Mouse (Mus musculus) midbrain, embryonic 13.5 days (tissue): Measurements from ENCODE around the gene Brca1. TPM values are rescaled to one million over a fixed set of nuclear protein-coding genes. Genes with fewer than 3 reads are reported as not detected.
"Not testable (repeated sequence)": the region's sequence is repeated elsewhere in the genome, so short reads cannot be mapped to it uniquely, and the experiment has no call there.

ENCODE experiments used
- ATAC-seq: fragments of 200-750 bp; cut with Nextera tagmentation; 2 replicates; pipeline ENCODE4 v1.8.0; 2017; ENCODE audit warnings: mild to moderate bottlenecking, moderate TSS enrichment, moderate library complexity
- H3K27ac ChIP-seq: fragments of 300-500 bp; sonication (generic); 2 replicates; pipeline ENCODE4 v1.5.1; 2015; ENCODE audit warnings: inconsistent platforms, mild to moderate bottlenecking, moderate library complexity
- H3K27me3 ChIP-seq: fragments of 300-500 bp; sonication (generic); 2 replicates; pipeline ENCODE4 v1.6.1; 2015; ENCODE audit warnings: mild to moderate bottlenecking, inconsistent platforms
- H3K36me3 ChIP-seq: fragments of 300-500 bp; sonication (generic); 2 replicates; pipeline ENCODE4 v1.6.1; 2015; ENCODE audit warnings: mild to moderate bottlenecking, inconsistent platforms
- H3K4me1 ChIP-seq: fragments of 300-500 bp; sonication (generic); replicated peaks from 2 replicates; pipeline ENCODE4 v1.6.1; 2015; ENCODE audit warnings: inconsistent platforms
- H3K4me2 ChIP-seq: fragments of 300-500 bp; sonication (generic); replicated peaks from 2 replicates; pipeline ENCODE4 v1.6.1; 2015; ENCODE audit warnings: moderate library complexity, mild to moderate bottlenecking, inconsistent platforms
- H3K4me3 ChIP-seq: fragments of 300-500 bp; sonication (generic); replicated peaks from 2 replicates; pipeline ENCODE4 v1.5.1; 2015; ENCODE audit warnings: mild to moderate bottlenecking, inconsistent platforms
- H3K9ac ChIP-seq: fragments of 300-500 bp; sonication (generic); replicated peaks from 2 replicates; pipeline ENCODE4 v1.6.1; 2015; ENCODE audit warnings: mild to moderate bottlenecking, inconsistent platforms
- H3K9me3 ChIP-seq: fragments of 300-500 bp; sonication (generic); 2 replicates; pipeline ENCODE4 v1.6.1; 2016; ENCODE audit warnings: mild to moderate bottlenecking, inconsistent platforms
- WGBS: fragments of 180-500 bp; shearing (Covaris S2); methylation state at CpG from one replicate; pipeline ENCODE4 v1.1.7; 2015; 5-methylcytosine and 5-hydroxymethylcytosine counted together
- polyA plus RNA-seq: library from polyadenylated mRNA; unstranded; fragments of >200 nt; fragmentation: Nextera tagmentation; extraction: Ambion mirVana; gene quantifications from 2 replicates; pipeline ENCODE4 v1.2.1, GENCODE M21; 2015

The Brca1 gene
- polyA plus RNA-seq, 1 experiment from 2014 or later = 4.7 TPM

DNA sequence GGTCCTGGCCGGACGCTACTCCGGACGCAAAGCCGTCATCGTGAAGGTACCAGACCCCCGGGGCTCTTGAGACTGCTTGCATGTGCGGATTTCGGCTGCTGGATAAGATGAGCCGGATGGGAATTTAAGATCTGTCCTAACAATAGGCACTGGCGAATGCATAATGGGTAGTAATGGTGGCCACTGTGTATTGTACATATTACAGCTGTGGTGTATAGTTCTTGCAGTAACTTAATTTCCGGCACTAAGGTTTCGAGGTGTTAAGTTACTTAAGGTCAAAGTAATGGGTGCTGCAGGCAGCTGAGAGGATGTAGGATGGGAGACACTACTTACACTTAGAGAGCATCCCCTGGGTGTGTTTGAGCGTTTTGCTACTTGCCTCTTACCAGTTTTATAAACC, 109.0 kb downstream of the Brca1 start:
- H3K4me3 ChIP-seq = peak overlapping the region; percentile 85
- peak overlapping the region; percentile 92 for H3K4me2 ChIP-seq
- peak overlapping the region; percentile 96 for H3K9ac ChIP-seq
- under 1% methylated on average over 14 of the region's 14 CpGs for WGBS
- H3K36me3 ChIP-seq = peaks cover 30% of the 10 kb centered on the region
- H3K4me1 ChIP-seq = peaks cover 23% of the 10 kb centered on the region
- peak overlapping the region; percentile 94 for H3K27ac ChIP-seq
- H3K27me3 ChIP-seq = no peaks in the 10 kb centered on the region
- no peaks in the 10 kb centered on the region for H3K9me3 ChIP-seq
- no peak for ATAC-seq

DNA sequence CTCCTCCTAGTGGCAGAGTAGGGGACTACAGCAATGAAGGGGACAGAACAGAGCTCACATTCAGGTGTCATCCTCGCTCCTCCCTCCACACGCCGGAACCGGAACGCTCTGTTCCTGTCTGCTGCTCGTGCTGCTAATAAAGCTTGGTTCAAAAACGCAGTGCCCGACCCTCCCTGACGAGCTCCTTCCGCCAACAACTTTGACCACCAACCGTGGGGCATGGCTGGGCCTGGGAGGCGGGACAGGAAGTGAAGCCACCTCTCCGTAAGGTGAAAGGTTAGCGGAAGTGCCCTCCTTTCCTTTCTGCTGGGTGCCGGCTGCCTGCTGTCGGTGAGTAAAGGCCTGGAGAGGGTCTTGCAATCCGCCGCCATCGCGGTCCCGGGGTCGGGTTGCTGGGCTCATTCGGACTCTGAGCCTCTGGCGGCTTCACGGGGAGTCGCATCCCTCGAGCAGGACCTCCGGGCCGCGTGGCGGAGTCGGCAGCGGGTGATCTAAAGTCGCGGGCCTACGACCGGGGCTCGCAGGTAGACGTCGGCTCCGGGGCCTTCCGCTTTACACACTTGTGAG, 109.5 kb downstream of the Brca1 start, which contains the start of gene Rpl27:
Rpl27 (plus strand) TSS at position 172 of the 567 bp plus-strand sequence.
- Histone ChIP-seq H3K9ac (peak within 1 kb of the TSS; percentile 96), H3K4me2 (peak within 1 kb of the TSS; percentile 92), H3K4me1 (peaks cover 23% of the 10 kb centered on the region), H3K27me3 (no peaks in the 10 kb centered on the region), H3K27ac (peak within 1 kb of the TSS; percentile 94), H3K9me3 (no peaks in the 10 kb centered on the region), H3K36me3 (peaks cover 30% of the 10 kb centered on the region), H3K4me3 (peak within 1 kb of the TSS; percentile 85)
- WGBS = under 1% methylated on average over 42 of the region's 42 CpGs
- ATAC-seq = peak; percentile 99

DNA sequence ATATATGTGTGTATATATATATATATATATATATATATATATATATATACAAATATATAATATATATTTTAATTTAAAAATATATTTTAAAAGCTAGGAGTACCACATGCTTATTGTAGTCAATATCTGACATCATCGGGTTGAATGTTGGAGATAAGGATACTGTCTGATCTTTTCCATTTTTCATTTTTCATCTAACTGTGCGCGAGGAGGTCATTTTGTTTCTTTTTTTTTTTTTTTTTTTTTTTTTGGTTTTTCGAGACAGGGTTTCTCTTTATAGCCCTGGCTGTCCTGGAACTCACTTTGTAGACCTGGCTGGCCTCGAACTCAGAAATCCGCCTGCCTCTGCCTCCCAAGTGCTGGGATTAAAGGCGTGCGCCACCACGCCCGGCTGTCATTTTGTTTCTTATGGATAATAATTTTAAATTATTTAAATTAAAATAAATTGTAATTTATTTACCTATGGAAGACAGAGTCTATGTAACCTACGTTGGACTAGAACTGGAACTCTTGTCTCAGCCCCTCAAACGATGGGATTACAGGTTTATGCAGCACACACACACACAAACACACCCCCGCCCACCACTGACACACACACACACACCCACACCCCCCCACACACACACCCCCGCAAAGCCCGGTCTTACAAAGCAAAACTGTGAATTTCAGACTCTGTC, 110.2 kb downstream of the Brca1 start:
- H3K27me3 ChIP-seq, H3K9me3 ChIP-seq, H3K9ac ChIP-seq, ATAC-seq: not testable (repeated sequence)
- peaks cover 23% of the 10 kb centered on the region for H3K4me1 ChIP-seq
- H3K4me2 ChIP-seq = peak overlapping the region; percentile 38
- 39% methylated on average over 15 of the region's 15 CpGs for WGBS
- peak overlapping the region; percentile 56; the same call in 1 of the 2 replicates for H3K27ac ChIP-seq
- H3K4me3 ChIP-seq = peak overlapping the region; percentile 20; the same call in 1 of the 2 replicates
- H3K36me3 ChIP-seq = peaks cover 28% of the 10 kb centered on the region

Other genes with a start within 250 kb of the Brca1 start
- gene Becn1, start 249.7 kb downstream of the Brca1 start, polyA plus RNA-seq = 178 and 194 TPM in 2 replicates
- gene Psme3, start 235.7 kb downstream of the Brca1 start, polyA plus RNA-seq = 126 and 134 TPM in 2 replicates
- gene Aoc2, start 226.9 kb downstream of the Brca1 start, polyA plus RNA-seq = 2.4 and 2.5 TPM in 2 replicates
- not detected in 2 replicates for gene Aoc3, start 221.3 kb downstream of the Brca1 start, polyA plus RNA-seq
- gene G6pc, start 184.4 kb downstream of the Brca1 start, polyA plus RNA-seq = not detected in 2 replicates
- gene Aarsd1, start 134.3 kb downstream of the Brca1 start, polyA plus RNA-seq = 94.8 and 101 TPM in 2 replicates
- gene Gm27029, start 127.2 kb downstream of the Brca1 start, polyA plus RNA-seq = 6.6 and 8.5 TPM in 2 replicates
- gene Rundc1, start 126.9 kb downstream of the Brca1 start, polyA plus RNA-seq = 26.2 and 26.4 TPM in 2 replicates
- 2.0 and 2.6 TPM in 2 replicates for gene Ptges3l, start 126.6 kb downstream of the Brca1 start, polyA plus RNA-seq
- 303 and 310 TPM in 2 replicates for gene Rpl27, start 109.7 kb downstream of the Brca1 start, polyA plus RNA-seq
- gene Ifi35, start 103.5 kb downstream of the Brca1 start, polyA plus RNA-seq = 2.2 and 2.3 TPM in 2 replicates
- 102 and 117 TPM in 2 replicates for gene Rnd2, start 87.0 kb downstream of the Brca1 start, polyA plus RNA-seq
- 79.5 and 91.5 TPM in 2 replicates for gene Vat1, start 85.7 kb downstream of the Brca1 start, polyA plus RNA-seq
- gene Nbr1, start 194 bp upstream of the Brca1 start, polyA plus RNA-seq = 113 and 116 TPM in 2 replicates
- 2.1 and 2.7 TPM in 2 replicates for gene Tmem106a, start 30.3 kb upstream of the Brca1 start, polyA plus RNA-seq
- not detected in 2 replicates for gene Gm11634, start 47.3 kb upstream of the Brca1 start, polyA plus RNA-seq
- gene Rdm1, start 75.2 kb upstream of the Brca1 start, polyA plus RNA-seq = 21.7 and 24.8 TPM in 2 replicates
- gene Arl4d, start 113.6 kb upstream of the Brca1 start, polyA plus RNA-seq = 5.1 and 8.4 TPM in 2 replicates
- gene Dhx8, start 181.0 kb upstream of the Brca1 start, polyA plus RNA-seq = 39.0 and 41.4 TPM in 2 replicates
- 1.9 and 4.1 TPM in 2 replicates for gene Etv4, start 233.4 kb upstream of the Brca1 start, polyA plus RNA-seq